Mouse (Mus musculus): ENCODE results near the gene Nedd9. TPM values are rescaled to one million over a fixed set of nuclear protein-coding genes. Genes with fewer than 3 reads are reported as not detected.

Nedd9 gene
- total RNA-seq, 1 experiment: 4.4 TPM

DNA sequence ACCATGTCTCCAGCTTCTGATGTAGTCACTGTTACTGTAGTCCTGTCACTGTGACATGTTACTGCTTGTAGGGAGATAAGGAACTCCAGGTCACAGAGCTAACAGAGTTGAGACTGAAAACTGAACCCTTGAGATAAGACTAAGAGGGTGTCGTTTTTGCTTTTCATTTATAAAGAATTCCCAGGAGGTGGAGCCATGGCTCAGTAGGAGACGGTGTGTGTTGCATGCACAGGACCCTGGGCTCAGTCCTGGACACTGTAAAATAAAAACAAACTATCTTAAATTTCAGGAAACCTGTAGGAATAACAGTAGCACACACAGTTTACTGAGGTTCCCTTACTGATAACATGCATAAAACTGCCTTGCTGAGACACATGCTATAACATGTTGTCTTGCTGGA, 188.6 kb downstream of the Nedd9 start:
- no peak overlapping the region for H3K4me3 ChIP-seq (ENCODE audit: insufficient read depth in 1 of 2, low read depth in 1 of 2, low read length in 2 of 2, poor library complexity in 1 of 2, severe bottlenecking in 1 of 2)
- in situ Hi-C loops (cut with MboI; ENCODE audit: low sequenced_read_pairs in 2 of 2, unreplicated experiment in 2 of 2): loop anchor here in 1 of 2 experiments (25.0 kb wide), 1 partner anchor 264 kb away; no protein-coding TSS in a partner anchor
- H3K9ac ChIP-seq (ENCODE audit: insufficient read depth, low read depth, low read length, poor library complexity, severe bottlenecking): no peak overlapping the region
- TF ChIP-seq ZNF384 (IDR thresholded peaks at IDR 0.05; ENCODE audit: low read depth, low read length) (no peak), ZC3H11A (IDR thresholded peaks at IDR 0.05; ENCODE audit: borderline replicate concordance, low read depth, low read length) (no peak), CHD2 (IDR thresholded peaks at IDR 0.05; ENCODE audit: low read depth, low read length) (no peak), MAFK (IDR thresholded peaks at IDR 0.05; ENCODE audit: insufficient read depth, low read depth, low read length) (no peak), HCFC1 (IDR thresholded peaks at IDR 0.05; ENCODE audit: borderline replicate concordance, insufficient read depth, low read length) (no peak)
- H3K4me1 ChIP-seq (ENCODE audit: control insufficient read depth in 2 of 2, insufficient read depth in 2 of 2, low read length in 2 of 2, poor library complexity in 1 of 2): no peaks in the 10 kb centered on the region
- no peak for DNase-seq (ENCODE audit: low read depth, low spot score)
- no peaks in the 10 kb centered on the region for H3K9me3 ChIP-seq (ENCODE audit: control insufficient read depth, insufficient read depth, low read depth, low read length)
- H3K27ac ChIP-seq (ENCODE audit: insufficient read depth, low read depth, low read length, poor library complexity, severe bottlenecking): no peak overlapping the region
- no peaks in the 10 kb centered on the region for H3K36me3 ChIP-seq (ENCODE audit: control insufficient read depth, insufficient read depth, low read length, poor library complexity, severe bottlenecking)

DNA sequence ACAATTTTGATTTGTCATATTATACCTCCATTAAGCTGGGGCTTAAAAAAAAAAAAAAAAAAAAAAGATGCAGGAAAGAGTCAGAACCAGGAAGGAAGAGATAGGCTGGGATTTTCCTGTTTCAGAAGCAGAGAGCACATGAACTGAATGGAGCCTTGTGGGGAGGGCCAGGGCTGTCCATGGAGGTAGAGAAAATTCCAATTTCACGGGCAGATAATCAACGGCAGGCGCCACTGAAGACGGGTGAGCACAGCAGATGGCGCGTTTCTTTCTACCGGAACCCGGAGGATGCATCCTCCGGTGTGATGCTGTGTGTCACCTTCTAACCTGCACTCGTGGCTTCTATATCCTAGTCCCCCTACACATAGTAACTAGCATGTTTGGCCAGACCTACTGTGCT, 190.8 kb downstream of the Nedd9 start:
- TF ChIP-seq HCFC1 (IDR thresholded peaks at IDR 0.05; ENCODE audit: borderline replicate concordance, insufficient read depth, low read length): no peak
- TF ChIP-seq CHD2 (IDR thresholded peaks at IDR 0.05; ENCODE audit: low read depth, low read length): no peak
- in situ Hi-C loops (cut with MboI; ENCODE audit: low sequenced_read_pairs in 2 of 2, unreplicated experiment in 2 of 2): loop anchor here in 1 of 2 experiments (25.0 kb wide), 1 partner anchor 266 kb away; no protein-coding TSS in a partner anchor
- no peaks in the 10 kb centered on the region for H3K4me1 ChIP-seq (ENCODE audit: control insufficient read depth in 2 of 2, insufficient read depth in 2 of 2, low read length in 2 of 2, poor library complexity in 1 of 2)

DNA sequence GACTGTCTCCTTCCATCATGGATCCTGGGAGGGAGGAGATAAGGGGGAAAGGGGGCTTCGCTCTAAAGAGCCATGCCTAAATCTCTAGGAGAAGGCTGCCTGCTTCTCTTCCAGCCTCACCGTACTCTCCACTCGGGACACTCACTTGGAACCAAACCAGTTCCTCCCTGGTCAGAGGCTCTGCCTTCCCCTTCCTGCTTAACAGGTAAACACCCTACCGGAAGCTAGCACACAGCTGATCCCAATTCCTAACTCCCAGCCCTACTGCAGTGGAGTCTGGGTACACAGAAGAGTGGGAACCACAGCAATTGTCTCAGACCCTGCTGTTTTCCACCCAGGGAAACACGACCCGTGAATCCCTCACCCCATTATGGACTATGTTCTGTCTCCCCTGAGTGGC, 191.3 kb downstream of the Nedd9 start:
- Histone ChIP-seq H3K36me3 (ENCODE audit: control insufficient read depth, insufficient read depth, low read length, poor library complexity, severe bottlenecking) (no peaks in the 10 kb centered on the region), H3K9ac (ENCODE audit: insufficient read depth, low read depth, low read length, poor library complexity, severe bottlenecking) (no peak overlapping the region), H3K4me1 (ENCODE audit: control insufficient read depth in 2 of 2, insufficient read depth in 2 of 2, low read length in 2 of 2, poor library complexity in 1 of 2) (no peaks in the 10 kb centered on the region), H3K27ac (ENCODE audit: insufficient read depth, low read depth, low read length, poor library complexity, severe bottlenecking) (no peak overlapping the region), H3K4me3 (ENCODE audit: insufficient read depth in 1 of 2, low read depth in 1 of 2, low read length in 2 of 2, poor library complexity in 1 of 2, severe bottlenecking in 1 of 2) (no peak overlapping the region), H3K9me3 (ENCODE audit: control insufficient read depth, insufficient read depth, low read depth, low read length) (no peaks in the 10 kb centered on the region)
- in situ Hi-C loops (cut with MboI; ENCODE audit: low sequenced_read_pairs in 2 of 2, unreplicated experiment in 2 of 2): loop anchor here in 1 of 2 experiments (25.0 kb wide), 1 partner anchor 266 kb away; no protein-coding TSS in a partner anchor
- DNase-seq (ENCODE audit: low read depth, low spot score): no peak
- TF ChIP-seq MAFK (IDR thresholded peaks at IDR 0.05; ENCODE audit: insufficient read depth, low read depth, low read length): no peak

More for the DNA sequence above, 190.8 kb downstream of the Nedd9 start:
- no peak overlapping the region for H3K4me3 ChIP-seq (ENCODE audit: insufficient read depth in 1 of 2, low read depth in 1 of 2, low read length in 2 of 2, poor library complexity in 1 of 2, severe bottlenecking in 1 of 2)
- no peak for DNase-seq (ENCODE audit: low read depth, low spot score)
- H3K36me3 ChIP-seq (ENCODE audit: control insufficient read depth, insufficient read depth, low read length, poor library complexity, severe bottlenecking): no peaks in the 10 kb centered on the region
- no peak overlapping the region for H3K9ac ChIP-seq (ENCODE audit: insufficient read depth, low read depth, low read length, poor library complexity, severe bottlenecking)
- H3K9me3 ChIP-seq (ENCODE audit: control insufficient read depth, insufficient read depth, low read depth, low read length): no peaks in the 10 kb centered on the region
- H3K27ac ChIP-seq (ENCODE audit: insufficient read depth, low read depth, low read length, poor library complexity, severe bottlenecking): no peak overlapping the region

DNA sequence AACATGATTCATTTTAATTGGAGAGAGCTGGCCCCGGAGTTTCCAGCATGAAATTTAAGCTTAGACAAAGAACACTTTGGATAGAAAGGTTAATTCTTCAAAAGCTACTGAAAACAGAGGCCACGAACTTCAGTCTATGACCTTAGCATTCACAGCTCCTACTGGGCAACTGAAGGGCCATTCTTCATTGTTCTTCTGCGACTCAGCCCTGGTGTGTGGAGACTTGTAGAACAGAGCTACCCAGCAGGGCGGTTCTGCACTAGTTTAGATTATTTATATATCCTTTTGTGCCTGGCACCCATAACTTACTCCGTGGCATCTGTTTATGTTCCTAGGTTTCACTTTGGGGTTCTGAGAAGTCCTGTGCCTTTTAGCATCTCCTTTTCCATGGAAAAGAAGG, 193.6 kb downstream of the Nedd9 start:
- Histone ChIP-seq H3K36me3 (ENCODE audit: control insufficient read depth, insufficient read depth, low read length, poor library complexity, severe bottlenecking) (no peaks in the 10 kb centered on the region), H3K4me3 (ENCODE audit: insufficient read depth in 1 of 2, low read depth in 1 of 2, low read length in 2 of 2, poor library complexity in 1 of 2, severe bottlenecking in 1 of 2) (no peak overlapping the region), H3K27ac (ENCODE audit: insufficient read depth, low read depth, low read length, poor library complexity, severe bottlenecking) (no peak overlapping the region), H3K9me3 (ENCODE audit: control insufficient read depth, insufficient read depth, low read depth, low read length) (no peaks in the 10 kb centered on the region), H3K9ac (ENCODE audit: insufficient read depth, low read depth, low read length, poor library complexity, severe bottlenecking) (no peak overlapping the region), H3K4me1 (ENCODE audit: control insufficient read depth in 2 of 2, insufficient read depth in 2 of 2, low read length in 2 of 2, poor library complexity in 1 of 2) (no peaks in the 10 kb centered on the region)
- in situ Hi-C loops (cut with MboI; ENCODE audit: low sequenced_read_pairs in 2 of 2, unreplicated experiment in 2 of 2): loop anchor here in 1 of 2 experiments (25.0 kb wide), 1 partner anchor 269 kb away; no protein-coding TSS in a partner anchor
- no peak for TF ChIP-seq ZC3H11A (IDR thresholded peaks at IDR 0.05; ENCODE audit: borderline replicate concordance, low read depth, low read length)
- TF ChIP-seq ZNF384 (IDR thresholded peaks at IDR 0.05; ENCODE audit: low read depth, low read length): no peak
- DNase-seq (ENCODE audit: low read depth, low spot score): no peak

DNA sequence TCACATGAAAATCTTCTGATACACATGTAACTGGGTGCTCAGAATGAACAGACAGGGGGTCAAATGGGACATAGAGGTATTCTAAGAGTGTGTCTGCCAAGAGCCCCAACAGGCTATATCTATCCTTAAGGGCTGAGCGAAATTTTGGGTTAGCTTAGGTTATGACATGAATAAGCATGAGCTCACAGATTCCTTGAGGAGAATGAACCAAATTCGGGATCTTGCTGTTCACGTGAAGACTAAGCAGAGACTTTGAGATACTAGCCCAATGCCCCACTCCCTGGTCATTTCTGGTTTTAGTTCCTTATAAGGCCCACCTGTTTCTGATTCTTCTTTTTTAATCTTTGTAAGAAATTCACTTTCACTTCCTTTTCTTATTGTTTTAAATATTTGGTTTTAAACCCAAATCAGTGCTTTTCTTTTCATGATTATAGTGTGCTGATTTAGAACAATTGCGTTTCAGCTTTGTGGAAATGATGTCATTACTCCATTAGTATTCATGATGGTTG, 195.6 kb downstream of the Nedd9 start:
- no peaks in the 10 kb centered on the region for H3K9me3 ChIP-seq (ENCODE audit: control insufficient read depth, insufficient read depth, low read depth, low read length)
- no peaks in the 10 kb centered on the region for H3K36me3 ChIP-seq (ENCODE audit: control insufficient read depth, insufficient read depth, low read length, poor library complexity, severe bottlenecking)
- no peak overlapping the region for H3K9ac ChIP-seq (ENCODE audit: insufficient read depth, low read depth, low read length, poor library complexity, severe bottlenecking)
- H3K4me3 ChIP-seq (ENCODE audit: insufficient read depth in 1 of 2, low read depth in 1 of 2, low read length in 2 of 2, poor library complexity in 1 of 2, severe bottlenecking in 1 of 2): no peak overlapping the region
- no peak overlapping the region for H3K27ac ChIP-seq (ENCODE audit: insufficient read depth, low read depth, low read length, poor library complexity, severe bottlenecking)
- in situ Hi-C loops (cut with MboI; ENCODE audit: low sequenced_read_pairs in 2 of 2, unreplicated experiment in 2 of 2): loop anchor here in 1 of 2 experiments (25.0 kb wide), 1 partner anchor 271 kb away; no protein-coding TSS in a partner anchor
- no peak for TF ChIP-seq CHD2 (IDR thresholded peaks at IDR 0.05; ENCODE audit: low read depth, low read length)
- TF ChIP-seq ZC3H11A (IDR thresholded peaks at IDR 0.05; ENCODE audit: borderline replicate concordance, low read depth, low read length): no peak
- TF ChIP-seq HCFC1 (IDR thresholded peaks at IDR 0.05; ENCODE audit: borderline replicate concordance, insufficient read depth, low read length): no peak
- TF ChIP-seq ZNF384 (IDR thresholded peaks at IDR 0.05; ENCODE audit: low read depth, low read length): no peak
- TF ChIP-seq MAFK (IDR thresholded peaks at IDR 0.05; ENCODE audit: insufficient read depth, low read depth, low read length): no peak
- H3K4me1 ChIP-seq (ENCODE audit: control insufficient read depth in 2 of 2, insufficient read depth in 2 of 2, low read length in 2 of 2, poor library complexity in 1 of 2): no peaks in the 10 kb centered on the region
- no peak for DNase-seq (ENCODE audit: low read depth, low spot score)

Data from ES-E14 (cell line).